Mouse (Mus musculus): ENCODE data around the gene Hist2h3b. TPM values are rescaled to one million over a fixed set of nuclear protein-coding genes. Genes with fewer than 3 reads are reported as not detected.

Gene Hist2h3b
- total and polyA plus RNA-seq, 3 experiments = 12.1 to 1,421 (median 39.4) TPM

- TF ChIP-seq MXI1 (IDR thresholded peaks at IDR 0.05; ENCODE audit: low read depth, low read length) (no peak), MAZ (IDR thresholded peaks at IDR 0.05; ENCODE audit: low read depth, low read length) (no peak), CHD2 (IDR thresholded peaks at IDR 0.05; ENCODE audit: low read length) (no peak), JUN (IDR thresholded peaks at IDR 0.05; ENCODE audit: insufficient read depth, low read depth, low read length) (no peak)
- H3K79me2 ChIP-seq (replicated peaks; ENCODE audit: control insufficient read depth, extremely low read depth, insufficient read depth, poor library complexity, severe bottlenecking) = no peaks in the 10 kb centered on the region
- H3K9ac ChIP-seq (ENCODE audit: insufficient read depth, low read depth) = no peak overlapping the region
- dilution Hi-C loops (cut with MboI; ENCODE audit: extremely low pct_ligation_motif_present, extremely low pct_unique_long_range_greater_than_20kb, low sequenced_read_pairs) (no loop called here), in situ Hi-C loops (cut with MboI; ENCODE audit: low pct_ligation_motif_present, low pct_unique_long_range_greater_than_20kb, low sequenced_read_pairs) (no loop called here)
- H3K9me3 ChIP-seq (replicated peaks; ENCODE audit: low read length) = no peaks in the 10 kb centered on the region
- H3K4me1 ChIP-seq (ENCODE audit: control insufficient read depth in 1 of 2, insufficient read depth in 2 of 2) = peaks cover 8 to 35% of the 10 kb centered on the region in 2 experiments
- H3K27me3 ChIP-seq (replicated peaks) = no peaks in the 10 kb centered on the region
- H3K36me3 ChIP-seq (replicated peaks in 1 of 2; ENCODE audit: control insufficient read depth in 1 of 2, insufficient read depth in 1 of 2, low read length in 1 of 2) = no peaks in the 10 kb centered on the region
- H3K27ac ChIP-seq (ENCODE audit: insufficient read depth, low read depth) = no peak overlapping the region
- DNase-seq (ENCODE audit: extremely low read depth) = no peak
- H3K4me2 ChIP-seq (ENCODE audit: insufficient read depth, low read depth, poor library complexity, severe bottlenecking) = no peak overlapping the region
- no peak overlapping the region for H3K4me3 ChIP-seq (replicated peaks in 1 of 3; ENCODE audit: low read depth in 2 of 3, low read length in 2 of 3, poor library complexity in 1 of 3)
Observed at GRCm38 (mm10) chr3:96251787-96252186, 16.7 kb upstream of the Hist2h3b start.

GRCm38 (mm10) chr3:96254683-96255355, 13.6 kb upstream of the Hist2h3b start:
- Histone ChIP-seq H3K4me1 (ENCODE audit: control insufficient read depth in 1 of 2, insufficient read depth in 2 of 2) (peaks cover 8 to 32% of the 10 kb centered on the region in 2 experiments), H3K27me3 (replicated peaks) (no peaks in the 10 kb centered on the region), H3K27ac (ENCODE audit: insufficient read depth, low read depth) (peak overlapping the region; percentile 53), H3K4me3 (replicated peaks in 1 of 3; ENCODE audit: low read depth in 2 of 3, low read length in 2 of 3, poor library complexity in 1 of 3) (no peak overlapping the region), H3K9me3 (replicated peaks; ENCODE audit: low read length) (no peaks in the 10 kb centered on the region), H3K9ac (ENCODE audit: insufficient read depth, low read depth) (peak overlapping the region; percentile 22), H3K36me3 (replicated peaks in 1 of 2; ENCODE audit: control insufficient read depth in 1 of 2, insufficient read depth in 1 of 2, low read length in 1 of 2) (no peaks in the 10 kb centered on the region), H3K4me2 (ENCODE audit: insufficient read depth, low read depth, poor library complexity, severe bottlenecking) (no peak overlapping the region), H3K79me2 (replicated peaks; ENCODE audit: control insufficient read depth, extremely low read depth, insufficient read depth, poor library complexity, severe bottlenecking) (no peaks in the 10 kb centered on the region)
- dilution Hi-C loops (cut with MboI; ENCODE audit: extremely low pct_ligation_motif_present, extremely low pct_unique_long_range_greater_than_20kb, low sequenced_read_pairs) = no loop called here
- in situ Hi-C loops (cut with MboI; ENCODE audit: low pct_ligation_motif_present, low pct_unique_long_range_greater_than_20kb, low sequenced_read_pairs) = no loop called here
- no peak for DNase-seq (ENCODE audit: extremely low read depth)
- TF ChIP-seq HCFC1 (IDR thresholded peaks at IDR 0.05; ENCODE audit: low read depth, low read length) (peak; percentile 73), TBP (conservative IDR thresholded peaks at IDR 0.05; ENCODE audit: low read depth, low read length) (0 out of 2 replicates have a peak, but pooled peaks have one; percentile 25), USF1 (IDR thresholded peaks at IDR 0.05; ENCODE audit: low read depth, low read length) (no peak), ETS1 (conservative IDR thresholded peaks at IDR 0.05; ENCODE audit: low read depth, low read length) (no peak), POLR2A (IDR thresholded peaks at IDR 0.05; ENCODE audit: low read depth, low read length) (peak; percentile 51; the same call in 1 of the 2 replicates), RAD21 (IDR thresholded peaks at IDR 0.05; ENCODE audit: low read depth, low read length) (no peak), ZC3H11A (IDR thresholded peaks at IDR 0.05; ENCODE audit: low read depth, low read length) (no peak), CHD1 (IDR thresholded peaks at IDR 0.05; ENCODE audit: low read depth, low read length) (peak; percentile 96), TCF12 (IDR thresholded peaks at IDR 0.05; ENCODE audit: low read depth, low read length) (peak; percentile 43; the same call in 1 of the 2 replicates), ELF1 (IDR thresholded peaks at IDR 0.05; ENCODE audit: low read depth, low read length) (peak; percentile 59), MAFK (IDR thresholded peaks at IDR 0.05; ENCODE audit: insufficient replicate concordance, low read length) (no peak)

Measured in CH12.LX (cell line).